Mouse (Mus musculus) kidney, adult 9 months (tissue): Measurements from ENCODE around the gene Klf16.

Experiments
- DNase-seq: peaks from one replicate; pipeline ENCODE4 v3.0.0; 2022

Klf16 gene

DNA sequence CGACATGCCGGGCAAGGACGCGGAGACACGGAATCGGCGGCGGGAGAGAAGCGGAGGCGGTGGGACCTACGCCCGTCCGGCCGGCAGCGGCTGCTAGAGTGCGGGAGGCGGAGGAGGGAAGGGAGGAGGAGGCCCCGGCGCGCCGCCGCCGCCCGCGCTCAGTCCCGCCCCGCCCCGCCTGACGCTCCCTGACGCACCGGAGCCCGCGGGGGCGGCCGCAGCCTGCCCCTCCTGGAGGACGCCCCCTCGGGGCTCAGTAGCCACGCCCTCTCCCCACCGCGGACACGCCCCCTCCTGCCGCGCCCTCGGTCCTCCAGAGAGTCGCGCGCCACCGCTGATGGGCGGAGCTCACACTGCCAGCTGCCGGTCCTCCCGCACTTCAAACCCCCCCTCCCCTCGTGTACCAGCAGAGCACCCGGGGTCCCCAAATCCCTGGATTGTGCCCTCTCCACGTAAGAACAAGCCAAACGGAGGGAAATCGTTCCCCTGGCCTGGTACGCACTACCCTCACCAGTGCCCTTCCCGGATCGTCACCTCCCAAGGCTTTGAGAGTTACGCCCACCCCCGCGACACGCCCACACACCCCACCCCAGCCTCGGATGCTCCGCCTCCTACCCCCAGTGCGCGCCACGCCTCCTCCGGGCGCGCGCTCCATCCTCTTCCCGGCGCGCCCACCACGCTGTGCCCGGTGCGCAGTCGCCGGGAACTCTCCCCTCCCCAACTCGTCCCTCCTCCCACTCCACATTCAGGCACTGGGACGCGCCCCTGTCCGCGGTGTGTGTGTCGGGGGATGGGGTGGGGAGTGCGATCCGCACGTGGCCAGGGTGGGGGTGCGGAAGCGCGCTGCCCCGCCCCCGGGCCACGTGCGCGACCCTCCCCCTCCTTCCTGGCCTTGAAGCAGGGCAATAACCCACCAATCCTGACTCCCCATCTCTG is at the start of gene Klf16:
TSS of gene Klf16 (minus strand) at position 127 of the 936 bp plus-strand sequence.
- DNase-seq: peak; percentile 99

DNA sequence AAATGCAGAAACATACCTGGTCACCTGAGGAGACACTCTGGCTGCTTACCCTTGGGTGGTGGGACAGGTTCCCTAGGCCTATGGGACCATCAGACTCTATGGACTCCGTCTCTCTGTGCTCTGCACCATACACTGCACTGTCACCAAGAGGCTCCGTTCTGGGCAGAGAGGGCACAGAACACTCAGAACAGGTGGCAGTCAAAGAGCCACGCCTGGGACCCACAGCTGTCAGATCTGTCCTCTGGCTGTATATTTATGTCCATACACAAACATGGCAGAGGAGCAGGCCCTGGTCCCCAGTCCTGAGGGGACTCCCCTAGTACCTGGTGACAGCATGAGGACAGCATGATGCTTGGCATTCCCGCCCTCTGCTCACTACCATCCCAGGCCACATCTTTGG is 48.6 kb upstream of the Klf16 start:
- no peak for DNase-seq

DNA sequence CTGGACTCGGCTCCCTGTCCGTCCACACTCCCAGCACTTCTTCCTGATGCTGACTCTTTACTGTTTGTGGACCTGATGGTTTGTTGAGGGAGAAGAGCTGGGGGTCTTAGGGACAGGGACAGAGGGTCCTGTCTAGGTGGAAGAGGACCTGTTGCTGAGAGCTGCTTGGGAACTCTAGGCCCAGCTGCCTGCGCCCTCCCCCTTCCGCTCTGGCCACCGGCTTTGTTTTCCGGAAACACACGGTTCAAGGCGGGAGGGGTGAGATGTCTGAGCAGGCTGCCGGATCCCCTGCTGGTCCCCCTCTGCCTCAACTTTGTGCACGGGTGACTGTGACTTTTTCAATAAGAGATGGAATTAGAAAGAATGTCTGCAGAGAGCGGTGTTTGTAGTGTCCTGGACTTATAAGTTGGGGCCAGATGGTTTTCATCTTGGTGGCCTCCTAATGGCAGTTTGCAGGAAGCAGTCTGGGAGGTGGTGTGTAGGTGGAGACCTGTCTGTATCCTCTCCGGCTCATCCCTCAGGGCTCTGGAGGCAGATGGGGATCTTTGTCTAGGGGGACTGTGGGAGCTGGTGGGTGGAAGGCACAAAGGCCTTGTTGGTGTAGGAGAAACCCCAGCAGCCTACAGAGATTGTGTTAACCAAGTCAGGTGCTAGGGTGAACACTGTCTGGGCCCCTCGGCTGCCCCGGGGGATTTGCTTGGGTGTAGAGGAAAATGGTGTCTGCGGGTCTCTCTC is 46.5 kb upstream of the Klf16 start:
- DNase-seq: peak; percentile 72

- DNase-seq: peak; percentile 68
Observed at GRCm38 (mm10) chr10:80622661-80623456, 45.7 kb upstream of the Klf16 start, which contains the start of gene Csnk1g2. TSS of gene Csnk1g2 (plus strand) at chr10:80622838.

GRCm38 (mm10) chr10:80621940-80622660 is 45.0 kb upstream of the Klf16 start:
- DNase-seq: peak; percentile 100

DNA sequence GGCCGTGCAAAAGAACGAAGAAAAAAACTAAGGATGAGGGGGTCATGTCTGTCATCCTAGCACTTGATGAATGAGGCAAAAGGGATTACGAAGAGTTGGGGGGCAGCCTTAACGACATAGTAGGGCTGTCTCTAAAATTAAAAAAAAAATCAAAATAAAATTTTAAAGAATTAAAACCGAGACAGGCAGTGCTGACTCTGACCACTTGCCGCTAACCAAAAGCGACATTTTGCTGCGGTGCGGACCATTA is 44.5 kb upstream of the Klf16 start:
- DNase-seq: no peak

- DNase-seq: no peak
Observed at GRCm38 (mm10) chr10:80620796-80621689, 43.9 kb upstream of the Klf16 start.

GRCm38 (mm10) chr10:80620365-80620764 is 43.2 kb upstream of the Klf16 start:
- DNase-seq: no peak

DNA sequence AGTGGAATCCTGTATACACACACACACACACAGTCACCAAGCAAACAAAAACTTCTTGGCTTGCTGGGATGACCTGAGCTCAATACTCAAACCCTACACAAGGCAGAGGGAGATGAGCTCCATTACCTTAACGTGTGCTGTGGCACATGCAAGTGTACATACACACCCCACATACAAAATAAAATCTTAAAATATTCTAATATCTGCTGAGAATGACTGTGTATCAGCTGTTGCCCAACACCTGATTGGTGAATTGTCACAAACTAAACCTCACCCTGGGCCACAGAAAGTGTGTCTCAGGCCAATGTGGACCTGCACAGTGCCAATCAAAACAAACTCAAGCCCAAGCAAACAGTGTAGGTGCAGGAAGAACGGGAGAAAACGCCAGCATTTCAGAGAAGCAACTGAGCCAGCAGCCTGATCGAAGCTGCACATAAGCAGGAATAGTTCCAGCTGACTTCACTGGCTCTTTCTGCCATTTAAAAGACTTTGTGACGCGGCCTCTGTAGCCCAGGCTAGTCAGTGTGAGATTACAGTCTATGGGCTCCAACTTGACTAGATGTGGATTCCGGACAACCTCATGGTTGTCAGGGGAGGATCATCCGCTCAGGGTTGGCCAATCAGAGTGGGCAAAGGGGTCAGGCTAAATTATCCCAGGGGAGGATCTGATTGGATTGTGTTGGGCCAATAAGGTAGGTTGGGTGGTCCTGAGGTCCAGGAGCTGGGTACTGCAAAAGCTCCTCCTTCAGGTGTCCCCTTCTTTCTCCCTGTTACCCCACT is 42.5 kb upstream of the Klf16 start:
- DNase-seq: no peak

- peak; percentile 69 for DNase-seq
Observed at GRCm38 (mm10) chr10:80618181-80618580, 41.1 kb upstream of the Klf16 start.

- DNase-seq: peak; percentile 40
Observed at GRCm38 (mm10) chr10:80614351-80614750, 37.2 kb upstream of the Klf16 start.

- no peak for DNase-seq
Observed at GRCm38 (mm10) chr10:80613821-80614220, 36.7 kb upstream of the Klf16 start.

DNA sequence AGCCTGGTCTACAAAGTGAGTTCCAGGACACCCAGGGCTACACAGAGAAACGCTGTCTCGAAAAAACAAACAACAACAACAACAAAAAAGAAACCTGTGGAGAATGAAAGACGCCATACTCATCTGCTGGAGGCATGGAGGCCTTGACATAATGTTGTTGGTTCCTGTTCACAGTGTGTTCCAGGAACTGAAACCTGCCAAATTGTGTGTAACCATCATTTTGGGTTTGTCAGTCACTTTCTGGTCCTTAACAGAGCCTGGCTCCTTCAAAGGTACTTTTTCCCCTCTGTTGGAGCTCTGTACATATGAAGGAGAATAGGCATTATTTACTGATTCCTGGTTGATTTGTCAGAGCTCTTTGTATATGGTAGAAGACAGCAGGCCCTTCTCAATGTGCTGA is 34.8 kb upstream of the Klf16 start:
- DNase-seq: no peak

DNA sequence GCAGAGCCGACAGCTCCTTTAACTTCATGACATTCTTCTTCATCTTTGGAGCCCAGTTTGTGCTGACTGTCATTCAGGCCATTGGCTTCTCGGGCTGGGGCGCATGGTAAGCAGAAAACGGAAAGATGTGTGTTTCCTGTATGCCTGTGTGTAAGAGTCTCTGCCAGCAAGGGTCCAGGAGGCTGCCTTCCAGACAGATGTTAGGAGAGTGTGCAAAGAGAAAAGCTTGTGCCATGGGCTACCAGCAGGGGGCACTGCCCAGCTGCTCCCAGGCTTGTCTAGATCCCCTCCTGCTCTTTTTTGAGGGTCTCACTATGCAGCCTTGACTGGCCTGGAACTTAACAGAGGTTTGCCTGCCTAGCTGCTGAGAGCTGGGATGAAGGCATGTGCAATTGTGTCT is 33.9 kb upstream of the Klf16 start:
- peak; percentile 70 for DNase-seq

- no peak for DNase-seq
Observed at GRCm38 (mm10) chr10:80610116-80610785, 33.1 kb upstream of the Klf16 start.

GRCm38 (mm10) chr10:80609269-80609924 is 32.3 kb upstream of the Klf16 start:
- DNase-seq: no peak

DNA sequence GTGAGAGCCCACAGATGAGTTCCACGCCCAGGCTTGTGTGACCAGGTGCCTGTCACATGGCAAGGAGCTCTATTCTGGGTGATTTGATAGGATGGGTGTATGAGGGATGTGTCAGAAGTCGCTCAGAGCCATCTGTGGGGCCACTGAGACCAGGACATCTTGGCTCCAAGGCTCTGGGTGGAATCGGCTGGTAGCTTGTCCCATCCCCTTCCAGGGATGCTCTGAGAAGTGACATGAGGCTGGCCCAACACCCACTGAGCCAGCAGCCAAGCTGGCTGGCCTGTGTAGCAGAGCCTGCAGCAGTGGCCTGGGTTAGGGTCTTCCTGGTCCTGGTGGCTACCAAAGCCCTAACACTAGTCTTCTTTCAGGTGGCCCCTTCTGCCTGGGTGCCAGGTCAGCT is 31.3 kb upstream of the Klf16 start:
- DNase-seq: no peak

DNA sequence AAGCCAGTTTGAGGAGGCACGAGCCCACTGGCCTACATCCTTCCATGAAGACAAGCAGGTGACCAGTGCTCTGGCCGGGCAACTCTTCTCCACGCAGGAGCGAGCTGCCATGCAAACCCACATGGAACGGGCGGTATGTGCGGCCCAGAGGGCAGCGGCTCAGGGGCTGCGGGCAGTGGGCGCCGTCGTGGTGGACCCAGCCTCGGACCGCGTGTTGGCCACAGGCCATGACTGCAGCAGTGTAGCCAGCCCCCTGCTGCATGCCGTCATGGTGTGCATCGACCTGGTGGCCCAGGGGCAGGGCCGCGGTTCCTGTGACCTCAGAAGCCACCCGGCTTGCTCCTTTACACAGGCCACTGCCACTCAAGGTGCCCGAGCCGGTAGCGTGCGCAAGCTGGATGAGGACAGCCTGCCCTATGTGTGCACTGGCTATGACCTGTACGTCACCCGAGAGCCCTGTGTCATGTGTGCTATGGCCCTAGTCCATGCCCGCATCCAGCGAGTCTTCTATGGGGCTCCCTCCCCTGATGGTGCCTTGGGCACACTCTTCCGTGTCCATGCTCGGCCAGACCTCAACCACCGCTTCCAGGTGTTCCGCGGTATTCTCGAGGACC is 29.7 kb upstream of the Klf16 start:
- no peak for DNase-seq

DNA sequence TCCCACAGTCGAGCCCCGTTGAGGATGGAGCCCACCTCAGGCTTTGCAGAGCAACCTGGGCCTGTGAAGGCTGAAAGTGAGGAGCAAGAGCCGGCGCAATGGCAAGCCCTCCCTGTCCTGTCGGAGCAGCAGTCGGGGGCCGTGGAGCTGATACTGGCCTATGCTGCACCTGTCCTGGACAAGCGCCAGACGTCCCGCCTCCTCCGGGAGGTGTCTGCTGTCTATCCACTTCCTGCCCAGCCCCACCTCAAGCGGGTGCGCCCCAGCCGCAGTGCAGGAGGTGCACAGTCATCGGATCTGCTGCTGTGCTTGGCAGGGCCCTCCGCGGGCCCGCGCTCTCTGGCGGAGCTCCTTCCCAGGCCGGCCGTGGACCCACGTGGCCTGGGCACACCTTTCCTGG is 29.2 kb upstream of the Klf16 start:
- no peak for DNase-seq
